Mouse (Mus musculus): ENCODE results near the gene Mblac1. TPM values are rescaled to one million over a fixed set of nuclear protein-coding genes. Genes with fewer than 3 reads are reported as not detected.
"Not testable (repeated sequence)": the region's sequence is repeated elsewhere in the genome, so short reads cannot be mapped to it uniquely, and the experiment has no call there.

The Mblac1 gene
- polyA plus RNA-seq, 1 experiment from 2014 or later, result 6.1 TPM

DNA sequence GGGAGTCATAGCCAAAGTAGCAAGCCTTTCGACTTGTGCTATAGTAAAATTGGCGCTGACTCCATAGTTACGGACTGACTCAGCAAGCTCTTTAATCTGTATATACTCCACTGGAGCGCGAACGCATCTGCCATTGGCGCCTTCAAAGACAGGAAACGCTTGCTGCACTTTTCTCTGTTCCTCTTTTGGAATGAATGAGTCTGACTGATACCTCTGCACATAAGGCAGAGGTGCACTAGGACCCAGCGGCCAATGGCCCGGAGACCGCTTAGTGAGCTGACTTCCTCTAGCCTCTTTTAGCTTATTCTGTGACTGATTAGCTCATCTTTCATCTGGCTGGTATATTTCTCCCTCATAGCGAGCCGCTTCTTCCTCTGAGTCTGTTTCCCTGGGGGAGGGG lies 22.5 kb downstream of the Mblac1 start:
- H3K4me1 ChIP-seq (ENCODE audit: control insufficient read depth in 2 of 2, insufficient read depth in 2 of 2, low read length in 2 of 2); H3K4me3 ChIP-seq (ENCODE audit: control insufficient read depth in 1 of 2, insufficient read depth in 1 of 2, low read depth in 1 of 2, low read length in 2 of 2); H3K4me2 ChIP-seq (ENCODE audit: low read length); H3K27me3 ChIP-seq (ENCODE audit: control insufficient read depth, insufficient read depth, low read length); H3K9me3 ChIP-seq (ENCODE audit: control insufficient read depth, low read length); ATAC-seq (ENCODE audit: insufficient number of reproducible peaks, insufficient read depth, low FRiP score, low read depth); H3K27ac ChIP-seq (replicated peaks in 1 of 2; ENCODE audit: control insufficient read depth in 1 of 2, insufficient read depth in 1 of 2, low read depth in 2 of 2, low read length in 2 of 2); H3K9ac ChIP-seq (ENCODE audit: low read length); H3K36me3 ChIP-seq (ENCODE audit: control insufficient read depth, insufficient read depth, low read length): not testable (repeated sequence)
- 91% methylated on average over 13 of the region's 13 CpGs for WGBS

DNA sequence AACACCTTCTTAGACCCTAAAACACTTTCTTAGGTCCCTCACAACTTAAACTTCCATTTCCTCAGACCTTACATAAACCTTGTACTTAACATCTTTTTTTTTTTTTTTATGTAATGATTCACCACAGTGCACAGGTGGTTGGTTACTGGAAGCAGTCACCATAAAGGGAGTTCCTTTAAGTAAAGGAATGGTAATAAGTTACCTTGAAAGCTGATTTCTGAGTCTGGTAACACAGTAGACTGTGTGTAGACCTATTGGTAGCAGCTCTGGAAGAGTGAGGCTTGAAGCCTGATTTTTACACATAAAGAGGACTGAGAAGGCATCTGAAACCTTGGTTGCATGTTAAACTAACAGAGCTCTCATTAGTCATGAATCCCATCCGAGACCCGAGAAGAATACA lies 25.8 kb downstream of the Mblac1 start:
- Histone ChIP-seq H3K4me2 (ENCODE audit: low read length) (no peak overlapping the region), H3K4me3 (ENCODE audit: control insufficient read depth in 1 of 2, insufficient read depth in 1 of 2, low read depth in 1 of 2, low read length in 2 of 2) (no peak overlapping the region), H3K27ac (replicated peaks in 1 of 2; ENCODE audit: control insufficient read depth in 1 of 2, insufficient read depth in 1 of 2, low read depth in 2 of 2, low read length in 2 of 2) (no peak overlapping the region), H3K36me3 (ENCODE audit: control insufficient read depth, insufficient read depth, low read length) (no peaks in the 10 kb centered on the region), H3K27me3 (ENCODE audit: control insufficient read depth, insufficient read depth, low read length) (no peaks in the 10 kb centered on the region), H3K4me1 (ENCODE audit: control insufficient read depth in 2 of 2, insufficient read depth in 2 of 2, low read length in 2 of 2) (no peaks in the 10 kb centered on the region), H3K9me3 (ENCODE audit: control insufficient read depth, low read length) (peaks cover 5% of the 10 kb centered on the region; the same call in 1 of the 2 replicates), H3K9ac (ENCODE audit: low read length) (no peak overlapping the region)
- ATAC-seq (ENCODE audit: insufficient number of reproducible peaks, insufficient read depth, low FRiP score, low read depth), result no peak
- WGBS, result 71% methylated on average over 2 of the region's 2 CpGs

DNA sequence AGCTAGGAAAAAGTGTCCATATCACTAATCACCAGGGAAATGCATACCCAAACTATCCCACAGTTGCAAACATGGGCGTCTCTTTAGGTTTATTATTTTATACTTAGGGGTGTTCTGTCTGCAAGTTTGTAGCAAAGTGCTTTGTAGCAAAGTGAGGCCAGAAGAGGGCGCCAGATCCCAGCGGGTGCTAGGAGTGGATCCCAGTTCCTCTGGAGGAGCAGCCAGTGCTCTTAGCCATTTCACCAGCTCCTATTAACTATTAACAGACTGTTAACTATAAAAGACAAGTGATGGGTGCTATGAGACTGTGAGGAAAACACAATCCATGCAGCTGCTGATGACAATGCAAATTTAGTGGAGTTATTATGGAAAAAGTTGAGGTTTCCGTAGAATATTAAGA lies 28.0 kb downstream of the Mblac1 start:
- no peak for ATAC-seq (ENCODE audit: insufficient number of reproducible peaks, insufficient read depth, low FRiP score, low read depth)
- WGBS, result 22% methylated on average over 4 of the region's 4 CpGs
- H3K4me3 ChIP-seq (ENCODE audit: control insufficient read depth in 1 of 2, insufficient read depth in 1 of 2, low read depth in 1 of 2, low read length in 2 of 2), result no peak overlapping the region

DNA sequence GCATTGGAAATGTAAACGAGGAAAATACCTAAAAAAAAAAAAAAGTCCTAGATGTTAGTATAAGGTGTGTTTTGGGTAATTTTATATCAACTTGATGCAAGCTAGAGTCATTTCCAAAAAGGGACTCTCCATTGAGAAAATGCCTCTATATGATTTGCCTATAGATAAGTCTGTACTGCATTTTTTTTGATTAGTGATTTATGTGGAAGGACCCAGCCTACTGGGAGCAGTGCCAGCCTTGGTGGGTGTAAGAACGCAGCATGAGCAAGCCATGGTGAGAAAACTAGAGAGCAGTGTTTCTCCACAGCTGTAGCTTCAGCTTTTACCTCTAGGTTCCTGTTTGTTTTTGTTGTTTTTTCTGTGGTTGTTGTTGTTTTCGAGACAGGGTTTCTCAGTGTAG lies 29.2 kb downstream of the Mblac1 start:
- H3K27me3 ChIP-seq (ENCODE audit: control insufficient read depth, insufficient read depth, low read length), result no peaks in the 10 kb centered on the region
- H3K36me3 ChIP-seq (ENCODE audit: control insufficient read depth, insufficient read depth, low read length), result no peaks in the 10 kb centered on the region
- H3K9ac ChIP-seq (ENCODE audit: low read length), result no peak overlapping the region
- no peaks in the 10 kb centered on the region for H3K9me3 ChIP-seq (ENCODE audit: control insufficient read depth, low read length)
- WGBS, result 41% methylated on average over 3 of the region's 3 CpGs
- H3K27ac ChIP-seq (replicated peaks in 1 of 2; ENCODE audit: control insufficient read depth in 1 of 2, insufficient read depth in 1 of 2, low read depth in 2 of 2, low read length in 2 of 2), result no peak overlapping the region
- ATAC-seq (ENCODE audit: insufficient number of reproducible peaks, insufficient read depth, low FRiP score, low read depth), result no peak
- no peak overlapping the region for H3K4me2 ChIP-seq (ENCODE audit: low read length)
- no peaks in the 10 kb centered on the region for H3K4me1 ChIP-seq (ENCODE audit: control insufficient read depth in 2 of 2, insufficient read depth in 2 of 2, low read length in 2 of 2)
- no peak overlapping the region for H3K4me3 ChIP-seq (ENCODE audit: control insufficient read depth in 1 of 2, insufficient read depth in 1 of 2, low read depth in 1 of 2, low read length in 2 of 2)

More for the DNA sequence above, 28.0 kb downstream of the Mblac1 start:
- no peaks in the 10 kb centered on the region for H3K27me3 ChIP-seq (ENCODE audit: control insufficient read depth, insufficient read depth, low read length)
- H3K36me3 ChIP-seq (ENCODE audit: control insufficient read depth, insufficient read depth, low read length), result no peaks in the 10 kb centered on the region
- H3K4me1 ChIP-seq (ENCODE audit: control insufficient read depth in 2 of 2, insufficient read depth in 2 of 2, low read length in 2 of 2), result no peaks in the 10 kb centered on the region
- H3K27ac ChIP-seq (replicated peaks in 1 of 2; ENCODE audit: control insufficient read depth in 1 of 2, insufficient read depth in 1 of 2, low read depth in 2 of 2, low read length in 2 of 2), result no peak overlapping the region
- no peak overlapping the region for H3K9ac ChIP-seq (ENCODE audit: low read length)
- H3K9me3 ChIP-seq (ENCODE audit: control insufficient read depth, low read length), result no peaks in the 10 kb centered on the region
- H3K4me2 ChIP-seq (ENCODE audit: low read length), result no peak overlapping the region

DNA sequence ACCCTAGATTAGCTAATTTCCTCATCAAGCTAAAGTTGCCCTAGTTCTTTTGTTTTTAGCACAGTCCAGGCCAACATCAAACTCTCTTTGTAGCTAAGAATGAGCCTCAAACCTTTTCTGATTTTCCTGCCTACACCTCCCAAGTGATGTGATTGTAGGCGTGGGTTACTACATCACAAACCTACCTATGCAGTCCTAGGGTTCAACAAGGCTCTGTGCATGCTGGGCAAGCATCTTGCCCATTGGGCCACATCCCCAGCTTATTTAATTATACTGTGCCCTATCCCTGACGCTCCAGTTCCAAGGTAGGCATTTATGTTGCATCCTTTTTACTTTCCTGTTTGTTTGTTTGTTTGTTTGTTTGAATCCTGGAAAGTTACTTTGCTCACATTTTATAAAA lies 31.6 kb downstream of the Mblac1 start, which contains the start of gene Nxpe5:
TSS of gene Nxpe5 (plus strand) at position 199 of the 400 bp plus-strand sequence.
- no peaks in the 10 kb centered on the region for H3K27me3 ChIP-seq (ENCODE audit: control insufficient read depth, insufficient read depth, low read length)
- H3K36me3 ChIP-seq (ENCODE audit: control insufficient read depth, insufficient read depth, low read length), result no peaks in the 10 kb centered on the region
- no peaks in the 10 kb centered on the region for H3K4me1 ChIP-seq (ENCODE audit: control insufficient read depth in 2 of 2, insufficient read depth in 2 of 2, low read length in 2 of 2)
- no peak within 1 kb of the TSS for H3K9ac ChIP-seq (ENCODE audit: low read length)
- WGBS, result 51% methylated on average over 2 of the region's 2 CpGs
- no peak for ATAC-seq (ENCODE audit: insufficient number of reproducible peaks, insufficient read depth, low FRiP score, low read depth)
- H3K27ac ChIP-seq (replicated peaks in 1 of 2; ENCODE audit: control insufficient read depth in 1 of 2, insufficient read depth in 1 of 2, low read depth in 2 of 2, low read length in 2 of 2), result no peak within 1 kb of the TSS
- no peak within 1 kb of the TSS for H3K4me2 ChIP-seq (ENCODE audit: low read length)
- no peak within 1 kb of the TSS for H3K4me3 ChIP-seq (ENCODE audit: control insufficient read depth in 1 of 2, insufficient read depth in 1 of 2, low read depth in 1 of 2, low read length in 2 of 2)
- H3K9me3 ChIP-seq (ENCODE audit: control insufficient read depth, low read length), result no peaks in the 10 kb centered on the region

DNA sequence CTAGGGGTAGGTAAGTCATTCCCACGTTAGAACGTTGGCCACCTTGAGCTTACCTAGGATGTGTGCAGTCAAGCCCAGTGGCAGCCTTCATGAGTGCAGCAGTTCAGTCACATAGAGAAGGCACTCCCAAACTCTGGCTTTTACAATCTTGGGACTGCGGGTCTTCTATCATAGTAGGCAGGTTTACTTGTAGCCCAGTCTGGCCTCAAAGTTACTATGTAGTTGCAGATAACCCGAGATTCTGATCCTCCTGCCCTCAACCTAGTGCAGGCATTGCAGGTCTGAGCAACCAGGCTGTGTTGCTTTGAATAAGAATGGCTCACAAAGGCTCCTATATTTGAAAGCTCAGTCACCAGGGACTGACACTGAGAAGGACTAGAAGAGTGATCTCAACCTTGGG lies 32.4 kb downstream of the Mblac1 start:
- H3K4me1 ChIP-seq (ENCODE audit: control insufficient read depth in 2 of 2, insufficient read depth in 2 of 2, low read length in 2 of 2), result no peaks in the 10 kb centered on the region
- no peak overlapping the region for H3K9ac ChIP-seq (ENCODE audit: low read length)
- no peak for ATAC-seq (ENCODE audit: insufficient number of reproducible peaks, insufficient read depth, low FRiP score, low read depth)
- H3K4me2 ChIP-seq (ENCODE audit: low read length), result no peak overlapping the region
- no peak overlapping the region for H3K4me3 ChIP-seq (ENCODE audit: control insufficient read depth in 1 of 2, insufficient read depth in 1 of 2, low read depth in 1 of 2, low read length in 2 of 2)
- no peaks in the 10 kb centered on the region for H3K36me3 ChIP-seq (ENCODE audit: control insufficient read depth, insufficient read depth, low read length)
- H3K27me3 ChIP-seq (ENCODE audit: control insufficient read depth, insufficient read depth, low read length), result no peaks in the 10 kb centered on the region
- no peaks in the 10 kb centered on the region for H3K9me3 ChIP-seq (ENCODE audit: control insufficient read depth, low read length)
- H3K27ac ChIP-seq (replicated peaks in 1 of 2; ENCODE audit: control insufficient read depth in 1 of 2, insufficient read depth in 1 of 2, low read depth in 2 of 2, low read length in 2 of 2), result no peak overlapping the region
- WGBS, result 66% methylated on average over 4 of the region's 4 CpGs

DNA sequence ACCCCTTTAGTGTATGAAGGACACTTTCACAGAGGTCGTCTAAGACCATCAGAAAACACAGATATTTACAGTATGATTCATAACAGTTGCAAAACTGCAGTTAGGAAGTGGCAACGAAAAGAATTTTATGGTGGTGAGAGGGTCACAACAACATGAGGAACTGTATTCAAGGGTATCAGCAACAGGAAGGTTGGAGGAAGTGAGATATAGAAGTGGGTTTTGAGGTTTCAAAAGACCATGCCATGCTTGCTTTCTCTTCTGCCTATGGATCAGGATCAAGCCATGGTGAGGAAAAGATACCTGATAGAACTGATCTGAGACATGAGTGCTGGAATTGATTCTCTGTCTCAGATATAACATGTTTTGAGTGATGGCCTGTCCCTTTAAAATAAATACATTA lies 33.3 kb downstream of the Mblac1 start:
- 43% methylated on average over 2 of the region's 2 CpGs for WGBS
- no peak for ATAC-seq (ENCODE audit: insufficient number of reproducible peaks, insufficient read depth, low FRiP score, low read depth)
- no peaks in the 10 kb centered on the region for H3K27me3 ChIP-seq (ENCODE audit: control insufficient read depth, insufficient read depth, low read length)

DNA sequence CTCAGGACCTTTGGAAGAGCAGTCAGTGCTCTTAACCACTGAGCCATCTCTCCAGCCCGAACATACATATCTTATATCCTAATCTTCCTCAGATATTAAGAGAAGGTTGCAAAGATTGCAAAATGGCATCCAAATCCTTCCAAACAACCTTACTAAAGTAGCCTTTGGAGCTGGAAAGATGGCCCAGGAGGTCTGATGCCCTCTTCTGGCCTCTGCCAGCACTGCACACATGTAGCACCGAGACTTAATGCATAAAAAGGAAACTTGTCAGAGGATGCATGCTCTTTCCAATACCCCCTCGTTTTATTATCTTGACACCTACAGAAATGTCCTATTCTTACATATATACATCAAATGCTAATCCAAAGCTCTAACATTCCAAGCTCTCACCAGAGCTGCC lies 33.9 kb downstream of the Mblac1 start:
- 43% methylated on average over 3 of the region's 3 CpGs for WGBS

More for the DNA sequence above, 33.3 kb downstream of the Mblac1 start:
- Histone ChIP-seq H3K4me2 (ENCODE audit: low read length) (no peak overlapping the region), H3K9ac (ENCODE audit: low read length) (no peak overlapping the region), H3K9me3 (ENCODE audit: control insufficient read depth, low read length) (no peaks in the 10 kb centered on the region), H3K4me3 (ENCODE audit: control insufficient read depth in 1 of 2, insufficient read depth in 1 of 2, low read depth in 1 of 2, low read length in 2 of 2) (no peak overlapping the region), H3K36me3 (ENCODE audit: control insufficient read depth, insufficient read depth, low read length) (no peaks in the 10 kb centered on the region), H3K4me1 (ENCODE audit: control insufficient read depth in 2 of 2, insufficient read depth in 2 of 2, low read length in 2 of 2) (no peaks in the 10 kb centered on the region), H3K27ac (replicated peaks in 1 of 2; ENCODE audit: control insufficient read depth in 1 of 2, insufficient read depth in 1 of 2, low read depth in 2 of 2, low read length in 2 of 2) (no peak overlapping the region)

More for the DNA sequence above, 33.9 kb downstream of the Mblac1 start:
- no peak overlapping the region for H3K4me3 ChIP-seq (ENCODE audit: control insufficient read depth in 1 of 2, insufficient read depth in 1 of 2, low read depth in 1 of 2, low read length in 2 of 2)
- no peaks in the 10 kb centered on the region for H3K27me3 ChIP-seq (ENCODE audit: control insufficient read depth, insufficient read depth, low read length)
- H3K27ac ChIP-seq (replicated peaks in 1 of 2; ENCODE audit: control insufficient read depth in 1 of 2, insufficient read depth in 1 of 2, low read depth in 2 of 2, low read length in 2 of 2), result no peak overlapping the region
- H3K9ac ChIP-seq (ENCODE audit: low read length), result no peak overlapping the region
- H3K36me3 ChIP-seq (ENCODE audit: control insufficient read depth, insufficient read depth, low read length), result no peaks in the 10 kb centered on the region
- ATAC-seq (ENCODE audit: insufficient number of reproducible peaks, insufficient read depth, low FRiP score, low read depth), result no peak
- no peaks in the 10 kb centered on the region for H3K9me3 ChIP-seq (ENCODE audit: control insufficient read depth, low read length)
- H3K4me1 ChIP-seq (ENCODE audit: control insufficient read depth in 2 of 2, insufficient read depth in 2 of 2, low read length in 2 of 2), result no peaks in the 10 kb centered on the region
- no peak overlapping the region for H3K4me2 ChIP-seq (ENCODE audit: low read length)
